Mouse (Mus musculus) lung, embryonic 14.5 days (tissue): ENCODE results near the gene Olfr382. TPM values are rescaled to one million over a fixed set of nuclear protein-coding genes. Genes with fewer than 3 reads are reported as not detected.
"Not testable (repeated sequence)": the region's sequence is repeated elsewhere in the genome, so short reads cannot be mapped to it uniquely, and the experiment has no call there.

Source experiments
- ATAC-seq: fragments of 200-750 bp; cut with Nextera tagmentation; 2 replicates; pipeline ENCODE4 v1.8.0; 2017; ENCODE audit warnings: mild to moderate bottlenecking, moderate TSS enrichment, moderate library complexity; ENCODE audit not compliant: insufficient read depth
- DNase-seq: peaks from one replicate; pipeline ENCODE4 v3.0.0-alpha.2; 2015
- H3K27ac ChIP-seq: fragments of 300-500 bp; sonication (generic); 2 replicates; pipeline ENCODE4 v1.5.1; 2014; ENCODE audit warnings: low read depth, mild to moderate bottlenecking, moderate library complexity
- H3K27me3 ChIP-seq: fragments of 300-500 bp; sonication (generic); 2 replicates; pipeline ENCODE4 v1.6.1; 2014; ENCODE audit warnings: low read length, control low read depth; ENCODE audit not compliant: insufficient read depth
- H3K36me3 ChIP-seq: fragments of 300-500 bp; sonication (generic); 2 replicates; pipeline ENCODE4 v1.6.1; 2014; ENCODE audit warnings: control low read depth; ENCODE audit not compliant: insufficient read depth
- H3K4me1 ChIP-seq: fragments of 300-500 bp; sonication (generic); 2 replicates; pipeline ENCODE4 v1.6.1; 2014; ENCODE audit warnings: antibody characterized with exemption, control low read depth; ENCODE audit not compliant: insufficient read depth
- H3K4me2 ChIP-seq: fragments of 300-500 bp; sonication (generic); 2 replicates; pipeline ENCODE4 v1.6.1; 2014; ENCODE audit warnings: mild to moderate bottlenecking
- H3K4me3 ChIP-seq: fragments of 300-500 bp; sonication (generic); 2 replicates; pipeline ENCODE4 v1.5.1; 2014; ENCODE audit warnings: low read depth, low read length
- H3K9ac ChIP-seq: fragments of 300-500 bp; sonication (generic); 2 replicates; pipeline ENCODE4 v1.6.1; 2014
- H3K9me3 ChIP-seq: fragments of 300-500 bp; sonication (generic); 2 replicates; pipeline ENCODE4 v1.6.1; 2016; ENCODE audit warnings: low read depth, low read length, control low read depth
- CTCF ChIP-seq: IDR thresholded peaks from 2 replicates; pipeline ENCODE4 v1.5.1; 2016; ENCODE audit warnings: antibody characterized with exemption, low read depth
- whole genome bisulfite sequencing: fragments of 180-500 bp; shearing (Covaris S2); extraction: QIAGEN DNeasy Blood & Tissue Kit; methylation state at CpG from one replicate; pipeline ENCODE4 v1.1.7; 2014; 5-methylcytosine and 5-hydroxymethylcytosine counted together
- polyA plus RNA-seq: library from polyadenylated mRNA; unstranded; fragments of >200 nt; fragmentation: Nextera tagmentation; extraction: Ambion mirVana; gene quantifications from 2 replicates; pipeline ENCODE4 v1.2.1, GENCODE M21; 2014

Olfr382 gene
- not detected in 2 replicates for polyA plus RNA-seq

DNA sequence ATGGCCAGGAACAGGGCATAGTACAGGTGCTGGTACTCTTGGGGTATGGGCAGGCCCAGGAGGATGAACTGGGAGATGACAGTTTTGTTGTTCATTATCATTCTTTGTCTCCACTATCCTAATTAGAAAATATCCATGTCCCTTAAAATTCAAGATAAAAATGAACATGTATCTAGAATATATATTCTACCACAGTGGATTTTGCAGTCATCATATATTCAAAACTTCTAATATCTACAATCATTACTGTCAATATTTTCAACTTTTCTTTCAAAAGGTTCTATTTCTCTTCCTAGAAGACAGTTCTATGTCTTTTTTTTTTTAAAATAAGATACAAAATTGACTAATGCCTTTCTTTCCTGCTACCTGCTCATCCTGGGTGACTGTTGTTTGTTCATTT, at the start of gene Olfr382:
Gene Olfr382, minus strand, starts transcription at position 101 of the 400 bp plus-strand sequence.
- Histone ChIP-seq H3K9me3 (peaks cover 2% of the 10 kb centered on the region; the same call in 1 of the 2 replicates), H3K9ac (no peak within 1 kb of the TSS), H3K4me1 (no peaks in the 10 kb centered on the region), H3K27ac (no peak within 1 kb of the TSS), H3K27me3 (no peaks in the 10 kb centered on the region), H3K4me3 (no peak within 1 kb of the TSS), H3K4me2 (no peak within 1 kb of the TSS), H3K36me3 (no peaks in the 10 kb centered on the region)
- TF ChIP-seq CTCF, result no peak
- DNase-seq, result no peak
- no peak for ATAC-seq

GRCm38 (mm10) chr11:73528971-73529370, 12.0 kb upstream of the Olfr382 start:
- not testable (repeated sequence) for H3K36me3 ChIP-seq, ATAC-seq, H3K9ac ChIP-seq, H3K4me1 ChIP-seq, H3K4me2 ChIP-seq, H3K27ac ChIP-seq, H3K27me3 ChIP-seq, H3K9me3 ChIP-seq, H3K4me3 ChIP-seq, DNase-seq
- WGBS, result 93% methylated on average over 1 of the region's 1 CpGs

GRCm38 (mm10) chr11:73491503-73491902, 25.5 kb downstream of the Olfr382 start, which contains the start of gene Olfr381:
Gene Olfr381, minus strand, starts transcription at chr11:73491603.
- no peak within 1 kb of the TSS for H3K9ac ChIP-seq
- H3K9me3 ChIP-seq, result no peaks in the 10 kb centered on the region
- H3K27ac ChIP-seq, result no peak within 1 kb of the TSS
- H3K4me1 ChIP-seq, result no peaks in the 10 kb centered on the region
- DNase-seq (no peak), ATAC-seq (no peak)
- no peak within 1 kb of the TSS for H3K4me3 ChIP-seq
- no peak for TF ChIP-seq CTCF
- H3K4me2 ChIP-seq, result no peak within 1 kb of the TSS
- H3K27me3 ChIP-seq, result no peaks in the 10 kb centered on the region
- no peaks in the 10 kb centered on the region for H3K36me3 ChIP-seq

Other genes starting within 250 kb of the Olfr382 start
- 0.09 and 0.18 TPM in 2 replicates for gene Trpv3, start 249.8 kb downstream of the Olfr382 start, polyA plus RNA-seq
- gene Aspa, start 187.6 kb downstream of the Olfr382 start, polyA plus RNA-seq, result 0.50 and 0.70 TPM in 2 replicates
- gene Gm49340, start 187.5 kb downstream of the Olfr382 start, polyA plus RNA-seq, result not detected in 2 replicates
- gene Spata22, start 187.5 kb downstream of the Olfr382 start, polyA plus RNA-seq, result not detected in 2 replicates
- not detected in 2 replicates for gene Olfr20, start 166.4 kb downstream of the Olfr382 start, polyA plus RNA-seq
- gene Olfr376, start 146.0 kb downstream of the Olfr382 start, polyA plus RNA-seq, result not detected in 2 replicates
- not detected in 2 replicates for gene Olfr1, start 117.6 kb downstream of the Olfr382 start, polyA plus RNA-seq
- not detected in 2 replicates for gene Olfr378, start 88.7 kb downstream of the Olfr382 start, polyA plus RNA-seq
- not detected in 2 replicates for gene Olfr380, start 59.7 kb downstream of the Olfr382 start, polyA plus RNA-seq
- not detected in 2 replicates for gene Olfr381, start 25.6 kb downstream of the Olfr382 start, polyA plus RNA-seq
- gene Olfr385, start 75.8 kb upstream of the Olfr382 start, polyA plus RNA-seq, result not detected in 2 replicates
- not detected in 2 replicates for gene Olfr384, start 81.4 kb upstream of the Olfr382 start, polyA plus RNA-seq
- not detected in 2 replicates for gene Zfp735, start 171.6 kb upstream of the Olfr382 start, polyA plus RNA-seq